Mouse (Mus musculus): ENCODE results near the gene Nosip. TPM values are rescaled to one million over a fixed set of nuclear protein-coding genes. Genes with fewer than 3 reads are reported as not detected.
"Not testable (repeated sequence)": the region's sequence is repeated elsewhere in the genome, so short reads cannot be mapped to it uniquely, and the experiment has no call there.

Gene Nosip
- total RNA-seq, 2 experiments from 2014 or later, result 44.8 to 47.6 TPM

DNA sequence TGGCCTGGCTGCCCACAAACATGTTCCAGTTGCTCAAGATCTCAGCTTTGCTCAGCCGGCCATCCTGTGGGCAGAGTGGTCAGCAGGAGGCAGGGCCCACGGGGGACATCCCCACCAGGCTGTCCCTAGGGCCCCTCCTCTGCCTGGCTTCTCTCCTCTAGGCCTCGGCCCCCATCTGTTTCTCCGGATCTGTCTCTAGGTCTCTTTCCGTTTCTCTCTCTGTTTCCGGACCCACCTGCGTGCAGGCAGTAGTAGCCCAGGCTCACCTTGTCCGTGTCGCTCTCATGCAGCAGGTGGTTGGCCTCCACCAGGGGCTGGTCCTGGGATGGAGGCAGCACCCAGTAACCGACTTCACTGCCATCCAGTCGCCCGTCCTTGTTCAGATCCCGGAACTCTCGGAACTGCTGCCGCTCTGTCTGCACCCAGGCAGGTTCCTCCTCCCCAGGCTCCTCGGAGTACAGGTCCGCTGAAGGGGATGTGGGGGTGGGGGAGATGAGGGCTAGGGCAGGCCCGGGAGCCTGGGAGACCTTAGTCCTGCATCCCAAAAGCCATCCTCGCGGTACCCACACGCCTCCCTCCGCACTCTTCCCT, 21.2 kb downstream of the Nosip start:
- intact Hi-C loops (cut with DNase I), result no loop called here
- no peak for DNase-seq

DNA sequence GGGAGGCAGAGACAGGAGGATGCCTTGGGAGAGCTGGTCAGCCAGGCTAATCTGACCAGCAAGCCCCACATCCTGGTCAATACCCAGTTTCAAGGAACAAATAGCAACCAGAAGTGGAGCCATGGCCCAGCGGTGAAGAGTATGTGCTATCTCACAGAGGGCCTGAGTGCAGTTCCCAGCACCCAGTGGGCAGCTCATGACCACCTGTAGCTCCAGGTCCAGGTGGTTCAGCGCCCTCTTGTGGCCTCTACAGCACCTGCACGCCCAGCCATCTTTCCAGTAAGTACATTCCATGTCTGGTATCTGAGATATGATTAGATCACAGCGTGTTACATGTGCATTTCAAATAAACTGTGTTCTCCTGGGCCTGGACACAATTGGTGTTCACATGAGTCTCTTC, 23.9 kb downstream of the Nosip start:
- intact Hi-C loops (cut with DNase I), result no loop called here

GRCm38 (mm10) chr7:45088597-45088996, 26.4 kb downstream of the Nosip start:
- DNase-seq, result no peak
- intact Hi-C loops (cut with DNase I), result no loop called here

More for the DNA sequence above, 23.9 kb downstream of the Nosip start:
- DNase-seq, result no peak

DNA sequence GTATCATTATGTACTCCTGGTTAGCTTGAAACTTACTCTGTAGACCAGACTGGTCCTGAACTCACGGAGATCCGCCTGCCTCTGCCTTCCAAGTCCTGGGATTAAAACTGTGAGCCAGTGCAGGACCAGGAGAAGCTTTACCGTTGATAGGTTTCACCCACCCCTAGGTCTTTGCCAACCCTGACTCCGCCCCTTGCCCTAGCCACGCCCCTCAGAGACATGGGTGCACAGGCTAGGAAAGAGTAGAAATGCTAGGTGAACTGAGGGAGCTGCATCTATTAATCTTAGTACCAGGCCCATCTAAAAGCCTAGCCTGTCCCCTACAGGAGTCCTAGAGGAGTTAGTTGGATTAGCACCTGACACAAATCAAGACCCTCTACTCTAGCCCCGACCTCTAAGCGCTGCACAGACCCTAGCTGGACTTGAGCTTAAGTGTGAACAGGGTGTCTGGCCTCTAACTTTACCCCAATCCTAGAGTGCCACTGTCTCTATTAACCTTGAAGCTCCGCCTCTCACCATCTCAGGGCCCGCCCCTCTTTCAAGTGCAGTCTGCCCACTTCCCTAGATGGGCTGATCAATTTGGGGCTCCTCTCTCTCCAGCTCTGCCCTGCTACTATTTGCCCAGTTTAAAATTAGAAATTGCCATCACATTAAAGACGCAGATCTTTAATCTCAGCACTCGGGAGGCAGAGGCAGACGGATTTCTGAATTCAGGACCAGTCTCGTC, 28.2 kb downstream of the Nosip start:
- no peak for DNase-seq
- intact Hi-C loops (cut with DNase I), result no loop called here

GRCm38 (mm10) chr7:45091001-45091990, 29.1 kb downstream of the Nosip start:
- no peak for DNase-seq
- intact Hi-C loops (cut with DNase I), result no loop called here

DNA sequence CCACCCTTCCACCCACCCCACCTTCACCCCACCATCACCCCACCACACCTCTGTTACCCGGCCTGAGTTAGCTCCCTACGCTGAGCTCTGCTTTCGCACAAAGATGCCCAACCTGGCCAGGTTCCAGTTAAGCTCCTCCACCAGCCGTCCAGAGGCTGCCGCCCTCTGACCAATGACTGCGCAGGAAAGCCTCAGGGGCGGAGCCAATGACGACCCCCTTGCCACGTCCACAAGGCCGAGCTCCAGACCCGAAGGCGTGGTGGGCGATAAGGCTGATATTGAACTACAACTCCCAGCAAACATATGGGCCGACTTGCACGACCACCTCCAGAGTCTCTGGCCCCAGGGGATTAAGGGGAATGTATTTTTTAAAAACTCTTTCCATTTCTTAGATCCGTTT, 29.8 kb downstream of the Nosip start, which contains the start of gene Rcn3:
TSS of gene Rcn3 (minus strand) at position 174 of the 400 bp plus-strand sequence.
- DNase-seq, result peak; percentile 96
- intact Hi-C loops (cut with DNase I), result no loop called here

DNA sequence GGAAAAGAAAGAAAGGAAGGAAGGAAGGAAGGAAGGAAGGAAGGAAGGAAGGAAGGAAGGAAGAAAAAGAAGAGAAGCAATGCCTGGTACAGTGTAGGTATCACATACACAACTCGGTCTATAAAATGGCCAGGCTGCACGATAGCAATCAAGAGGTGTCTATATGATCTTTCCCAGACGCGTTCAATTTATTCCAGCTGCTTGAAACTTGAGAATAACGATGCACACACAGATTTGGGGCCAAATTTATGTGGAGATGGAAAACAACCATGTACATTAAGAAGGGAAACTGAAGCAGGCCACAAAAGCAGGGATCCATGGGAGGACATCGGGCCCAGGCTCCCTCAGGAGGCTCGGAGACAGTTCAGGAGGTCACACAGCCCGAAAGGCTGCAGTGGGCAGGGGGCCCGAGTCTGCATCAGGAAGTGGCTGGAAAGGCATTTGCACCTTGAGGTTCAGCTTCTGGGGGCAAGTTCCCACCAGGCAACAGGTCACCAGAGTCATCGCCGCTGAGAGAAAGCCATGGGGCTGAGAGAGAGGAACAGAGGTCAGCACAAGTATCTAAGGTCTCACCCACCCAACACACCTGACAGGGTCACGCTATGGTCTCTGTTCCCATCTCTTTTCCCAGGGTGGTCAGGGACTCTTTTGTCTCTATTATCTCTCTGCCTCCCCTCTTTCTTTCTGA, 30.7 kb downstream of the Nosip start:
- no peak for DNase-seq
- intact Hi-C loops (cut with DNase I), result no loop called here

GRCm38 (mm10) chr7:45093516-45093905, 31.3 kb downstream of the Nosip start:
- intact Hi-C loops (cut with DNase I), result no loop called here
- no peak for DNase-seq

GRCm38 (mm10) chr7:45094121-45094520, 31.9 kb downstream of the Nosip start:
- intact Hi-C loops (cut with DNase I), result no loop called here
- DNase-seq, result no peak

- intact Hi-C loops (cut with DNase I), result no loop called here
- no peak for DNase-seq
Measured at GRCm38 (mm10) chr7:45095367-45095766, 33.1 kb downstream of the Nosip start.

- DNase-seq; intact Hi-C loops (cut with DNase I): not testable (repeated sequence)
Measured at GRCm38 (mm10) chr7:45095965-45096364, 33.7 kb downstream of the Nosip start.

DNA sequence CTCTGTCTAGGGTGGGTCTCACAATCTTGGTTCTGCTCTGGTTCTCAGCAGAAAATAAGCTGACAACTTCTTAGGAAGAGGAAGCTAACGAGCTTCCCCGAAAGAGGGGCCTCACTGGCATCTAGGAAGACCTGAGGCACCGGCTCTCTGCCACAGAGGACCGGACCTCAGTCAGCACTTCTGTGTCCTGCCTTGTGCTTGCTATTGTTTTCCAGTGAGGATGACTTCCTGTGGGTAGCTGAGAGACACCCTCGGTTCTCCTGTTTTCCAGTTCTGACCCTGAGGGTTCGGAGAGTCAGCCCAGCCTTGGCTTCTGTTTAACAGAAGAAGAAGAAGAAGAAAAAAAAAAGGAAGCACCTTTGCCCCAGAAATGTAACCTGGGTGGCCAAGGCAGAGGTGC, 35.2 kb downstream of the Nosip start:
- intact Hi-C loops (cut with DNase I), result no loop called here
- no peak for DNase-seq

- no peak for DNase-seq
- intact Hi-C loops (cut with DNase I), result no loop called here
Measured at GRCm38 (mm10) chr7:45098541-45099240, 36.5 kb downstream of the Nosip start.

- no peak for DNase-seq
- intact Hi-C loops (cut with DNase I), result no loop called here
Measured at GRCm38 (mm10) chr7:45100046-45100445, 37.8 kb downstream of the Nosip start.

DNA sequence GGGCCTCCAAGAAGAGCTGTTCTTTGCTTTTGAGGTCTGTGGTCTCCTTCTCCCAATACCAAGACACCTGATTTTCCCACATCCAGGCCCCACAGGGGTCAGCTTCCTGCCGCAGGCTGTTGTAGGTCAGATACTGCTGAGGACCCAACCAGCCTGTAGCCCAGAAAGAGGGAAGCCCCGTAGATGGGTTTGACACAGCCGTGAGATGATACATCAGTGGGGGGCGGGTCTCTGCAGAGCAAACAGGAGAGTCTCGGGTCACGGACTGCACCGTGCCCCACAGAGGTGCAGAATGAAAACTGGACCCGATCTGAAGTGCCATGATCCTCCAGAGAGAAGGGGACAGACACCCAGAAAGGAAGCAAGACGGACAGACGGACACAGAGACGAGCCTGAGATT, 40.2 kb downstream of the Nosip start:
- DNase-seq, result no peak
- intact Hi-C loops (cut with DNase I), result no loop called here

DNA sequence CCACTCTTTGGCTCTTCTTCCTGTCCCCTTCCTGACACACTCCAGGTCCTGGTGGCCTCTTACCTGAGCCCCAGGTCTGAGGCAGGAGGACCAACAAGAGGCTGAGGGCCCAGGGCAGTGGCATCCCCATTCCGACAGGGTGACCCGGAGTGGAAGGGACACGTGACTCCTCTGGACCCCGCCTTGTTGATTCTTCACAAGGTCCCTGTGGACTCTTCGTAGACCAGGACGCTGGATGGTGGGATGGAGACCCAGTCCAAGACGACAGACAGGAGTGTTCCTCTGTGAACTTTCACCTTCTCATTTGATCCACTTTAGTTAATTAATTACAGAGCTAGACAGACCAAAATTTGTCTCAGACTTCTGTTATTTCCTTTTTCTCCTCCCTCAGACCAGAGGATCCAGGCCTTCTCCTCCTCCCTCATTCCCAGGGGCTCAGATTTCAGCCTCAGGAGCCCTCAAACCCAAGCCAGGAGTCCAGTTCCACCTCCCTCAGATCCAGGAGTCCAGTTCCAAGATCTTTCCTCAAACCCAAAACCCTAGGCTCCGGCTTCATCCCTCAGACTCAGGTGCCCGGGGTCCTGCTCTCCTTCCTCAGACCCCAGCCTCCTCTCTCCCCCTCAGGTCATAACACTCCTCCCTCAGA, 40.8 kb downstream of the Nosip start:
- intact Hi-C loops (cut with DNase I), result no loop called here
- DNase-seq, result no peak

DNA sequence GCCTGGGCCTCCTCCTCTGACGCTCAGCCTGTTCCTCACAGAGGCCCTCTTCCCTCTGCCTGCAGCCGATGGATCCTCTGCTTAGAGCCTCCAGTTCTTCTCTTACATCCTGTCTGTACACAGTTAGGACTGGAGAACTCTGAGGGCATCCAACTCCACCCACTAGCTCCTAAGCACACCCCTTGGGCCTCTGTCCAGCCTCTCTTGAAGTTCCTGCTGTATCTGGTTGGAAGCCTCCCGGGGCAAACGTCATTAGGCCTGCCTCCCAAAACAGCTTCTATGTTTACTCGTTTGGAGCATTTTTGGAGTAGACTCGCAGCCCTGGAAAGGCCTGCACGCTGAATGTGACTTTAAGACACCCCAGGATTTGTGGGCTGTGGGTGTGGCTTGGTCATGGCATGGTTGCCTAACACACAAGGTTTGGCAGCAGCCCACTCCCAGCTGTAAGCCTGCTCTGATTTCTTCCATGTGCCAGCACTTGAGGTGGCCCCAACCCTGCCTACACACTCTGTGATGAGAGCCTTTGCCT, 41.5 kb downstream of the Nosip start, which contains the start of gene Fcgrt:
TSS of gene Fcgrt (minus strand) at position 200 of the 529 bp plus-strand sequence.
- intact Hi-C loops (cut with DNase I), result no loop called here
- DNase-seq, result peak; percentile 75

- no peak for DNase-seq
- intact Hi-C loops (cut with DNase I), result no loop called here
Measured at GRCm38 (mm10) chr7:45104941-45105340, 42.7 kb downstream of the Nosip start.

- DNase-seq, result no peak
- intact Hi-C loops (cut with DNase I), result no loop called here
Measured at GRCm38 (mm10) chr7:45105491-45105890, 43.3 kb downstream of the Nosip start.

Measured in left cerebral cortex, postnatal 4 days (tissue).